In the genomic region with DNA sequence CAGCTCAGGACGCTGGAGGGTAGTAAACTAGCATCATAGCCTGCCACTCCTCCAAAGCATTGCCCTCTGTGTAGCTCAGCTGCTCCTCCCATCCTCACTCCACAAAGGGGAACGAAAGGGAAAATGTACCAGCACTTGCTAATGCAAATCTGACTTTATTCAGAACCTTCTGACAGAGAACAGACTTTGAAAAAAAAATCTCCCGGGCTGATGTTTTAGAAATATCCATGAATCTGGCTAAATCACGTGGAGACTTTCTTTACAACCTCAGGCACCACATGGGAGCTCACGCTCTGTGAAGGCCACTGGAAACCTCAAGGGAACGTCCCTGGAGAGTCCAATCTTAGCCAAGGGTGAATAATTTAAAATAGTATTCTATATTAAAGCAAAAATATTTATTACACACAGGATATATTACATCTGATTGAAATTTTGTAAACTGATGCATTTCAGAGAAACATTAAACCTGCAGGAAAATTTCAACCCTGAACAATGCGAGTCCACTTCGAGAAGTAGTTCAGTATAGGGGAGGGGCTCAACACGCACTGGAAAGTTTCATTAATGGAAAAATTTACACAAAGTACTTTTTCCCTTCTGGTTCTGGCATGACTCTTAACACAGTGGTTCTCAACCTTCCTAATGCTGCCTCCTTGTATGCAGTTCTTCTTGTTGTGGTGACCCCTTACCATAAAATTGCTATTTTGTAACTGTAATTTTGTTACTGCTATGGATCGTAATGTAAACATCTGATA, we compare ENCODE assay signal across 20 mouse cellular contexts.
"Had no signal": no experiment of that assay in that cellular context is flagged by ENCODE, and none has a peak within 500 bp of the region (broad histone marks: within the 10 kb centered on the region; RNA-seq: fewer than 3 reads in every experiment).

No protein-coding gene starts in this region.

- H3K9ac ChIP-seq: intestine, embryonic 15.5 days; kidney, embryonic 15.5 days; liver, embryonic 12.5 days; liver, embryonic 15.5 days; lung, embryonic 15.5 days; neural tube, embryonic 12.5 days; neural tube, embryonic 15.5 days had no signal

- H3K4me3 ChIP-seq: intestine, embryonic 15.5 days; kidney, embryonic 15.5 days; liver, embryonic 12.5 days; liver, embryonic 15.5 days; lung, embryonic 15.5 days; megakaryocyte, embryonic 14.5 days; midbrain, embryonic 10.5 days; neural tube, embryonic 12.5 days; neural tube, embryonic 15.5 days had no signal

- H3K27me3 ChIP-seq: intestine, embryonic 15.5 days; kidney, embryonic 15.5 days; liver, embryonic 12.5 days; liver, embryonic 15.5 days; lung, embryonic 15.5 days; neural tube, embryonic 12.5 days; neural tube, embryonic 15.5 days had no signal

- H3K27ac ChIP-seq: intestine, embryonic 15.5 days; kidney, embryonic 15.5 days; liver, embryonic 12.5 days; liver, embryonic 15.5 days; lung, embryonic 15.5 days; midbrain, embryonic 10.5 days; neural tube, embryonic 12.5 days; neural tube, embryonic 15.5 days had no signal

- H3K9me3 ChIP-seq: intestine, embryonic 15.5 days; kidney, embryonic 15.5 days; liver, embryonic 12.5 days; liver, embryonic 15.5 days; lung, embryonic 15.5 days; megakaryocyte, embryonic 14.5 days; midbrain, embryonic 10.5 days; neural tube, embryonic 12.5 days; neural tube, embryonic 15.5 days had no signal

- H3K36me3 ChIP-seq: intestine, embryonic 15.5 days; kidney, embryonic 15.5 days; liver, embryonic 12.5 days; liver, embryonic 15.5 days; lung, embryonic 15.5 days; midbrain, embryonic 10.5 days; neural tube, embryonic 12.5 days; neural tube, embryonic 15.5 days had no signal

- ATAC-seq: intestine, embryonic 15.5 days; liver, embryonic 12.5 days had no signal

- H3K4me1 ChIP-seq: intestine, embryonic 15.5 days; kidney, embryonic 15.5 days; liver, embryonic 12.5 days; liver, embryonic 15.5 days; lung, embryonic 15.5 days; neural tube, embryonic 12.5 days had no signal

- DNase-seq: kidney, adult 11 months; kidney, adult 8-10 months; kidney, postnatal 10 days; kidney, postnatal 36 days; left cerebral cortex, postnatal 4 days; liver; lung, adult 18-20 months; lung, postnatal 10 days; lung, postnatal 36 days; thymus, adult 18-20 months; thymus, postnatal 36 days had no signal

- H3K4me2 ChIP-seq: intestine, embryonic 15.5 days; kidney, embryonic 15.5 days; liver, embryonic 12.5 days; liver, embryonic 15.5 days; lung, embryonic 15.5 days; neural tube, embryonic 12.5 days; neural tube, embryonic 15.5 days had no signal
